Mouse (Mus musculus): ENCODE data around the gene Gm44511.

GRCm38 (mm10) chr6:128796321-128796955, 29.7 kb downstream of the Gm44511 start:
- TF ChIP-seq POLR2A (IDR thresholded peaks at IDR 0.05; ENCODE audit: control insufficient read depth, low read depth, low read length) (no peak), CTCF (IDR thresholded peaks at IDR 0.05; ENCODE audit: control insufficient read depth, insufficient read depth, insufficient replicate concordance, low read depth, low read length) (no peak)

All from testis, adult 2 months (tissue).